In the genomic region with DNA sequence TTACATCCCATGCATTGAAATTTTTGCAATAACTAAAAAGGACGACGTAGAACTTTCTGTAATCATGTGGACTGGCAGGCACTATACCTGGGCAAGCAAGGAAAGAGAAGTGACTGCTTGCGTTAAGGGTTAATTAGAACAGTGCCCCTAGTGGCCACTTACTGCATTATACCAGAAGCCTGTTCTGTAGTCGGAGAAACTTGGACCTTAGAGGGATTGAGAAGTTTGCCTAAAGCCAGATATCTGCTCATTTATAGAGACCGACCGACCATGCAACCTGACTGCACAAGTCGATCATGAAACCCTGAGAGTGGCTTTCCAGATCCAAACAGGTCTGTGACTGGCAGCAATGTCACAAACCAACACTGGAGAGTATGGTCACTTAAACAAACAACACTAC, we compare ENCODE assay signal across 8 mouse cellular contexts. TPM values are rescaled to one million over a fixed set of nuclear protein-coding genes. Genes with fewer than 3 reads are reported as not detected.
A peak's percentile ranks its signal among the peaks of the same experiment; 100 is the strongest.
DNase-seq lines count a peak whose midpoint lies in the region; TF ChIP-seq lines count a peak whose summit lies in the region.

No protein-coding gene starts in this region.

- peaks cover 5% of the 10 kb centered on the region for H3K4me1 ChIP-seq in heart, adult 2 months (ENCODE audit: control insufficient read depth, insufficient read depth, low read length)

- H3K27ac ChIP-seq in heart, adult 2 months = peak overlapping the region; percentile 43

- H3K27me3 ChIP-seq in heart, adult 2 months (ENCODE audit: control insufficient read depth, insufficient read depth, low read length) = no peaks in the 10 kb centered on the region

- no peak overlapping the region for H3K4me3 ChIP-seq in heart, adult 2 months

- 31% methylated on average over 7 of the region's 7 CpGs for WGBS in heart, adult 2 months

- DNase-seq in heart, adult 2 months = no peak
- DNase-seq in heart, adult 8-10 months (ENCODE audit: low spot score) = no peak
- peak; percentile 73 for DNase-seq in CD4-positive, CD25-positive, alpha-beta regulatory T cell, adult 2 months (ENCODE audit: low read depth, low spot score)
- DNase-seq in c-Kit-positive CD71-positive TER-119-negative erythroid progenitor cells, embryonic 14.5 days (ENCODE audit: low read depth) = peak; percentile 72
- DNase-seq in kidney, postnatal 10 days = peak; percentile 71
- DNase-seq in mesoderm, embryonic 11.5 days (ENCODE audit: low read depth, low spot score) = peak; percentile 62
- DNase-seq in frontal cortex, postnatal 14 days (ENCODE audit: low spot score in 2 of 2) = no peak
- no peak for DNase-seq in right cerebral cortex, postnatal 36 days (ENCODE audit: low spot score in 2 of 2)

- H3K79me2 ChIP-seq in heart, adult 2 months (replicated peaks; ENCODE audit: control insufficient read depth, insufficient read depth, low read length) = no peaks in the 10 kb centered on the region

- TF ChIP-seq POLR2A in heart, adult 2 months (IDR thresholded peaks at IDR 0.05; ENCODE audit: insufficient read depth, low read depth, low read length) = no peak

- intact Hi-C loops in heart, adult 2 months (cut with DNase I) = loop anchor here (1.0 kb wide), 1 partner anchor 35 kb away; no protein-coding TSS in a partner anchor

- no peak overlapping the region for H3K9ac ChIP-seq in heart, adult 2 months (ENCODE audit: low read depth, low read length)

- TF ChIP-seq EP300 in heart, adult 2 months (IDR thresholded peaks at IDR 0.05; ENCODE audit: insufficient read depth, low read depth, low read length) = no peak

- H3K36me3 ChIP-seq in heart, adult 2 months (ENCODE audit: control insufficient read depth, insufficient read depth, low read length) = no peaks in the 10 kb centered on the region

- peak; percentile 88 for TF ChIP-seq CTCF in heart, adult 2 months (IDR thresholded peaks at IDR 0.05)

RNA-seq across cellular contexts. Expression of gene Adgrg1, which starts 8.0 kb away (rescaled TPM):
- total RNA-seq in heart, adult 2 months (2021) = 10 to 100 TPM; 52.1 to 67.8 TPM
- 96.1 and 107 TPM in 2 replicates for polyA plus RNA-seq in heart, adult 2 months (2012; rRNA removed)
- total RNA-seq in heart, adult 8-10 months (2022) = 10 to 100 TPM; 41.3 to 63.6 (median 51.8) TPM

RNA-seq across cellular contexts. Expression of gene Adgrg5, which starts 43.1 kb away (rescaled TPM):
- under 1 TPM; 0.08 to 0.27 TPM for total RNA-seq in heart, adult 2 months (2021)
- polyA plus RNA-seq in heart, adult 2 months (2012; rRNA removed) = 0.62 and 0.97 TPM in 2 replicates
- under 1 TPM in 1 of 4 experiments, not detected in 3; 0.57 TPM for total RNA-seq in heart, adult 8-10 months (2022)

RNA-seq across cellular contexts. Expression of gene Ccdc102a, which starts 48.7 kb away (rescaled TPM):
- 1 to 10 TPM; 5.0 to 5.7 TPM for total RNA-seq in heart, adult 2 months (2021)
- 5.2 and 6.4 TPM in 2 replicates for polyA plus RNA-seq in heart, adult 2 months (2012; rRNA removed)
- total RNA-seq in heart, adult 8-10 months (2022) = 1 to 10 TPM; 3.0 to 5.7 (median 4.4) TPM

RNA-seq across cellular contexts. Expression of gene Adgrg3, which starts 50.9 kb away (rescaled TPM):
- total RNA-seq in heart, adult 2 months (2021) = 1 to 10 TPM; 1.3 to 2.5 TPM
- polyA plus RNA-seq in heart, adult 2 months (2012; rRNA removed) = 4.3 and 4.9 TPM in 2 replicates
- total RNA-seq in heart, adult 8-10 months (2022) = 1 to 10 TPM in 3 of 4 experiments, under 1 TPM in 1; 0.75 to 1.3 (median 1.2) TPM

Comparison
In these comparisons a context has a peak if more than half of its experiments do, and no peak if none do; other contexts are left out.
1. DNase-seq: peak in CD4-positive, CD25-positive, alpha-beta regulatory T cell, adult 2 months (single experiment), c-Kit-positive CD71-positive TER-119-negative erythroid progenitor cells, embryonic 14.5 days (single experiment), kidney, postnatal 10 days (single experiment) and mesoderm, embryonic 11.5 days (single experiment); none in heart, adult 2 months (0 of 2), heart, adult 8-10 months (single experiment), frontal cortex, postnatal 14 days (0 of 2) and right cerebral cortex, postnatal 36 days (0 of 2).